Mouse (Mus musculus) forelimb bud, embryonic 11.5 days (tissue): ENCODE data around the gene Klf11.

Experiments used
- DNase-seq: peaks from one replicate; pipeline ENCODE4 v3.0.0-alpha.2; 2012; ENCODE audit warnings: low read depth, low spot score

Gene Klf11

DNA sequence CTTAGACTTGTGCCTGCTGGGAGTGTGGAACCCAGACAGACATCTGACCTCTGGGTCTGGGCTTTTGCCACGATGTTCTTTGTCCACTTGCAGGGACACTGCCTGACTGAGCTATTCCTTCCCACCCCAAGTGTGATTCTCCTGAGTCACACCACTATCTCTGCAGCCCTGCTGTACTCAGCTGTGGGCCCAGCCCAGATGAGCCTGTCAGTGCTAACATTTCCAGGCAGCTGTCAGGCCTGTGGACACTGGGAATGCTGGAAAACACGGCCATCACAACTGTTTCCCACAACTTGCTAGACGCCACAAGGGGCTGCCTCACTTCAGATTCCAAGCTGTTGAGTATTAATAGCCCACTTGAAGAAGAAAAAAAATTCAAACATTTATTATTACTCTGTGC lies 51.9 kb downstream of the Klf11 start:
- no peak for DNase-seq

DNA sequence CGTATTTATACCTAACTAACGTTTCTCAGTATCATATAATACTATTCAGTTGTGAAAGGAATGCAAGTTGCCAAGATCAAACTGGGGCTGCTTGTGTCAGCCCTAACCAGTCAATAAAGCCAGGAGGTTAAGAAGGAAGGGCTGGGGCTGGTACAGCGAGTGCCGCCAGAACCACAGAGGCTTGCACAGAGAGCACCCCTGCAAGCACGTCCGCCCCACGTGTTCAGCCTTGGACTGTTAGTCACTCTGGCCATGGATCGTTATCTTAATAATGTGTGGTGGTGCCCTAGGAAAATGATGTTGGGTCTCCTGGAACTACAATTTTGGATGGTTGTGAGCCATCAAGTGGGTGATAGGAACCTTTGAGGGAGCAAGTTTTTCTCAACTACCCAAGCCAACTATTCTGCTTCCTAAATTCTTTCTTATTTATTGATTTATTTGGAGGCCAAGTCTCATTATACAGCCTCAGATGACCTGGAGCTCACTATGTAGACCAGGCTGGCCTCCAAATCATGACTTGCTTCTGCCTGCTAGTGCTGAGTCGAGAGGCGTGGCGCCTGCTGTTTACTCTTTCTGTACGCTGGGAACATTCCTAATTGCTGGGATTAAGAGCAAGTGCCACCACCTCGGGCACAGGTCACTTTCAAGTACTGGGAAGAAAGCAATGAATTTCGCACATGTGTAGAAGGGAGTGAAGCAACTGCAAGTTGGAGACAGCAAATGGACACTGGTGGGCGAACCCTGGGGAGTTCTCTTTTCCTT lies 54.6 kb downstream of the Klf11 start:
- DNase-seq, result no peak

DNA sequence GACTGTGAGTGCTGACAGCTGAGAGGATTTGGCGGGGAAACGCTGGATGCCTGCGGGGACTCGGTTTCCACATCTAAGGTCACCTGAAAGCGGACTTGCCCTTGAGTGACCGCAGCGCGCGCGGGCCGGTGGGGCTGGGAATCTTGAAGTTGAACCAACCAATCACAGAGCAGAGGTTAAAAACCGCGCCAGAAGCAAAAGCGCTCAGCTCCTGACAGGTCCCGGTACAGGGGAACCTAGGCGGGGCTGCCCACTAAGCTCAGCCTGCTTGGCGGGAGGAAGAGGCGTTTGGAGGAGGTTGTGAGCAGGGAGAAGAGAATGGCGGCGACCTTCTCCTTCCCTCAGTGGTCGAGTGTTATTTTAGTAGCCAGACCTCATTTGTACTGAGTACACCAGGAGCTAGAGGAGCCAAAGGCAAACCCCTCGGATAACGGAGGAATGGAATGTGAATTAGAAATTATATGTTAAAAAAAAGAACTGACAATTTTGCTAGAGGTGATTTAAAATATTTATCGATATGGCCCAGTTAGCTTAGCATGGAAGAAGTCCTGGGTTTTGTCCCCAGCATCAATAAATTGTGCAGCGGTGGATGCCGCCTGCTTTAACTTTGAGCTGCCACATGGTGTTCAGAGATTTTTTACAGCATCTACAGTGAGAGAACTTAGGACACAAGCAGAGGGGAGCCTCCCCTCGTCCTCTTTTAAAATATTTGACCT lies 55.8 kb downstream of the Klf11 start:
- peak; percentile 77 for DNase-seq

DNA sequence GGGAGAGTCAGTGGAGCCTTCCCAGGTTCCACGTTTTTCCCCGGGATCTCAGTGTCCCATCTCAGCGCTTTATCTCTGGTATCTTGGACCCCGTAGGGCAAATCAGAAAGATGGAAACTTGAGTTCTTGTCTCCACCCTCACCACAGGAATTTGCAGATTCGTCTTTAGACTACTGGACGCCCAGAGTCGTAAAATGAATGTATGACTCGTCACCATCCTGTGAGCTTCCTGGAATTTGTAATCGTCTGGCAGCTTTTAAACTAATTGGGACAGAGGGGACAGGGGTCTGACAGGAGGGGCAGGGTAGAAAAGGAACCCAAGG lies 56.4 kb downstream of the Klf11 start:
- DNase-seq, result peak; percentile 40

DNA sequence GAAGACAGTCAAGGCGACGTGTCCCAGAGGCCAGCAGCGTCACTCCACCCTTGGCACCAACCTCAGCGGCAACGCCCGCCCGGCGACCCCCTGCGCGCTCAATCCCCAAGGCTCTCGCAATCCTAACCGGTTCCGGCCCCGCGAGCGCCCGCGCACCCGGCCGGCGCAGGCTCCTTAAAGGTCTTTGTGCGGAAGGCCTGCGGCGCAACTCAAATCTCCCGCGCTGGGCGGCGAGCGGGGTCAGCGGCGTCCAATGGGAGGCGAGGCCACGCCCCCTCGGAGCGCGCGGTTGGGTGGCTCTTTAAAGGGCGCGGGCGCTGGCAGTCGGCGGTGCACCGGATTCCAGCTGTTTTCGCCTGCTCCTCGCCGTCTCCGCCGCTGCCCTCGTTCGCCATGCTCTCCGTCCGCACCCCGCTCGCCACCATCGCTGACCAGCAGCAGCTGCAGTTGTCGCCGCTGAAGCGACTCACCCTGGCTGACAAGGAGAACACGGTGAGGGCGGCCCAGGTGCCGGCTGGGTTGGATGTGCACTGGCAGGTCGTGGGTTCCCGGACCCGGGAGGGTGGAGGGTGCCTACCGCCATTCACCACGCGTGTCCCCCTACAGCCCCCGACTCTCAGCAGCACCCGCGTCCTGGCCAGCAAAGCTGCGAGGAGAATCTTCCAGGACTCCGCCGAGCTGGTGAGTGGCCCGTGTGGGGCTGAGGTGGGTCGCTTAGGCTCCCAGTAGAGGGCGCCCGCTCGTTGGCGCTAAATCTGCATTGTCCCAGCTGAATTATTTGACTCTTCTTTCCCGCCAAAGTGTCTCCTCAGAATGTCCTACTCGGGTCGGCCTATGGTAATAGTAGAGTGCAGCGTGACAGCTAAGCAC lies 57.1 kb downstream of the Klf11 start, which contains the start of gene Rrm2:
Rrm2 (plus strand) TSS at position 288 of the 870 bp plus-strand sequence.
- peak; percentile 96 for DNase-seq

DNA sequence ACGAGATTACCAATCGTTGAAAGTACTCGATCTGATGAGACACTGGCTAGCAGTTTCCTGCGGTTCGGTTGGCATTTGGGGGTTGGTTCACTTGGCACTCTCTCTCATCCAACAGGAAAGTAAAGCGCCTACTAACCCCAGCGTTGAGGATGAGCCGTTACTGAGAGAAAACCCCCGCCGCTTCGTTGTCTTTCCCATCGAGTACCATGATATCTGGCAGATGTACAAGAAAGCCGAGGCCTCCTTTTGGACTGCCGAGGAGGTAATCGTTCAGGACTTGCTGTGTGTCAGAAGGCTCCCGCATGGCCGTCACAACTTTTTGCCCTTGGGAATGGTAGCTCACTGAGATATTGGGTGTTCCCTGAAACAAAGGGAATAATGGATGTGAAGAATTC lies 57.7 kb downstream of the Klf11 start:
- DNase-seq, result no peak

DNA sequence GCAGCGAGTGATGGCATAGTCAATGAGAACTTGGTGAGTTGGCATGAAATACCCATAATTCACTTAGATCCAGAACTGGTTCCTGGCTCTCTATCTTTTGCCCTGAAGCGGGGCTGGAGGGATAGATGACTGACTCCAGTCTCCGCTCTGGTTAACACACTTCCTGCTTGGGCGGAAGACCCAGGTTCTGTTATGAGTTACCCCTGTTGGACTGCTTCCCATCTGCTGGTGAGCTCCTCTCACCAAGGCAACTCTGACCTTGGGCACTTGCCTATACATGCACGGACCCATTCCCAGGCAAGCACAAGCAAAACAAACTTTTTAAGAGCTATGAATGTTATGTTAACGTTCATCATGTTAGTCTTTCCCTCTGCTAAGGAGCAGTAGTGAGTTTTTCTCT lies 58.3 kb downstream of the Klf11 start:
- DNase-seq, result no peak

DNA sequence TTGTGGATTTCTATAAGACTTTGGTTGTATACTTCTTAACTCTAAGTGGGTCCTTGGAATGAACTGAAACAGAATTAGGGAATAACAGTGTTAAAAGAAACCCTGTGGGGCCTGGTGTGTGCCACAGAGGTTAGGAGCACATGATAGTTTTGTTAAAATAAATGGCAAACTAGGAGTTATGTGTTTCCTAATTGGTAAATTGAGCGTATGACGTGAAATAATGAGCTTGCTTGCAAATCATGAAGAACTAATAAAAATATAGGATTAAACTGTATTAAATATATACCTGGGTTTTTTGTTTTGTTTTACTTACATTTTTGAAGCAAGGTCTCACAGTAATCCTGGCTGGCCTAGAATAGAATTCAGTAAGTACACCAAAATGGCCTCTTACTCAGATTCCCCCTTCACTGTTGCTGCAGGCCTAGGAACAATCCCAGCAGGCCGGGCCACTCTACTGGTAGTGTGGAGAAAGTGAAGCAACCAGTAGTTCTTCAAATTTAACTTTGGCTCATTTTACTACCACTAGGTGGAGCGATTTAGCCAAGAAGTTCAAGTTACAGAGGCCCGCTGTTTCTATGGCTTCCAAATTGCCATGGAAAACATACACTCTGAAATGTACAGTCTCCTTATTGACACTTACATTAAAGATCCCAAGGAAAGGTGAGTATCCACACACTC lies 58.9 kb downstream of the Klf11 start:
- peak; percentile 93 for DNase-seq

DNA sequence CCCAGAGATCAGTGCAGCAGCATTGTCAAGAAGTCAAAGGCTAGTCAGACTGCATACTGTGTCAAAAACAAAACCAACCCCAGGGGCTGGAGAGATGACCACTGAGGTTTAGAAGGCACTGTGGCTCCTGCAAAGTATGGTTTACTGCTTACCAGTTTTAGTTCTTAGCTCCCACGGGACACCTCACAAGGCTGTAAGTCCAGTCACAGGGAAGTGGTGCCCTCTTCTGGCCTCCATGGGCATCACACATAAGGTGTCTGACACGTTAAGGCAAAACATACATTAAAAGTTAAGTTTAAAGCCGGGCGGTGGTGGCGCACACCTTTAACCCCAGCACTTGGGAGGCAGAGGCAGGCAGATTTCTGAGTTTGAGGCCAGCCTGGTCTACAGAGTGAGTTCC lies 59.6 kb downstream of the Klf11 start:
- DNase-seq, result peak; percentile 50
